Mouse (Mus musculus): ENCODE measurements around the gene Psme1.

DNA sequence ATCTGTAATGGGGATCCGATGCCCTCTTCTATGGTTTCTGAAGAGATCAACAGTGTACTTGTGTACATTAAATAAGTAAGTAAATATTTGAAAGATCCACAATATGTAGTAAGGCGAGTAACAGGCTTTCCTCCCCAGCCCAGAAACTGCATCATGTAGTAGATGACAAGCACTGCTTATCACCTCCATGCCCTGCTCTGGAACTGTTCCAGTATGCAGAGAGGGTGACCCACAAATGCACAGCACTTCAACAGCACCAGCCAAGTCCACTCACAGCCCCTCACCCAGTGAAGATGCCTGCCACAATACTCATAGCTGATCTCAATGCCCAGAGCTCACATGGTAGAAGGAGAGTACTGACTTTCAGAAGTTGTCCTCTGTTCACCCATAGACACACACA lies 7.3 kb upstream of the Psme1 start:
- TF ChIP-seq ZC3H11A (IDR thresholded peaks at IDR 0.05; ENCODE audit: borderline replicate concordance, low read depth, low read length) (no peak), HCFC1 (IDR thresholded peaks at IDR 0.05; ENCODE audit: borderline replicate concordance, insufficient read depth, low read length) (no peak), ZNF384 (IDR thresholded peaks at IDR 0.05; ENCODE audit: low read depth, low read length) (no peak)
